Mouse (Mus musculus) adrenal gland, postnatal 36 days (tissue): ENCODE data around the gene Mast1. TPM values are rescaled to one million over a fixed set of nuclear protein-coding genes. Genes with fewer than 3 reads are reported as not detected.

Source experiments
- DNase-seq, 2 experiments: peaks; one replicate each; pipeline ENCODE4 v3.0.0; 2021; ENCODE audit warnings: mixed read lengths in 1 of 2
- total RNA-seq, 2 experiments: library from RNA; stranded (reverse); gene quantifications; 2 replicates each; pipeline ENCODE4 v1.2.3; 2021

The Mast1 gene
- total RNA-seq, 2 experiments from 2014 or later = 1.0 to 1.3 TPM

DNA sequence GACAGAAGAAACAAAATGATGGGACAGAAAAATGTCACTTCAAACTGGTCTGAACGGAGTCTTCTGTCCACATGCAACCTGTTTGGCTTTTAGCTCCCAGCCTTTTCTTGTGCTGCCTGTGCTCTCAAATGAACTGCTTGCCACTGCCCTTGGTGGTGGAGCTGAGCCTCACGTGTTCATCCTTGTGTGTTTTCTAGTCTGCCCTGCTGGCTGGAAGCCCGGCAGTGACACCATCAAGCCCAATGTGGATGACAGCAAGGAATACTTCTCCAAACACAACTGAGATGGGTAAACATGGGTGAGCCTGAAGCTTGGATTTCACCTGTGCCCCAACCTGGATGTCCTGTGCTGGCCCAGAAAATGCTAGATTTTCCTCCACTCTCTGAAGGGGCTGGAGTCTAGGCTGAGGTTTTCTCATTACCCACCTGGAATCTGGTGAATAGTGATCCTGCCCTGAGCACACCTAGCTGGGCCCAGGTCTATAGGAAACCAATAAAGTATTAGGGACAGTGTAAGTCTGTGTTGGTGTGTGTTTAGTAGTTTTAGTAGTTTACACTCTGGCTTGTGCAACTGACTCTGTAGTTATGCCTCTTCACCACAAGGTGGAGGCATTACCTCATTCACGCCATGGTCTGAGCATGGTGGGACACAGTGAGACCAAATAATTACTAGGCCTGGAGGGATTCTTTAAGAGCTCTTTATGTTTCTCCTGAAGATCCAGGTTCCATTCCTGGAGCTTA, 36.8 kb upstream of the Mast1 start:
- DNase-seq = peak; percentile 88 to 91

- DNase-seq = no peak
Observed at GRCm38 (mm10) chr8:84973079-84973478, 35.9 kb upstream of the Mast1 start.

DNA sequence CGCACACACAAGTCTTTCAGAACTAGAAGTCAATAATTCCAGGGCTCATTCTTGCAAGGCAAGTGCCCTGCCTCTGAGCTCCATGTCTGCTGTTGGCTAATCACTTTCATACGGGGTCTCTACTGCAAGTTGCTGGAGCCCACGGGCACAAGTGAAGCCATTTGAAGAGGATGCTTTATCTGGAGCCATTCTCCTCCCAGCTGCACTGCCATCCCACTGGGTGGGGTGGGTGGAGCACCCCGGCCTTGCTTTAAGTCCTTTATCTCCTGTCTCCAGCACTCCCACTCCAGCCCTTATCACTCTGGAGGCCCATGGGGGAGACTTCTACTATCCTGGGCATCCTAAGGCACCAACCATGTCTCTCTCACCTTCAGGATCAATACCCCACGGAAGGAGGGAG, 33.8 kb upstream of the Mast1 start:
- no peak for DNase-seq

- DNase-seq = peak in 1 of 2 experiments; percentile 21
Observed at GRCm38 (mm10) chr8:84970135-84970790, 33.1 kb upstream of the Mast1 start.

DNA sequence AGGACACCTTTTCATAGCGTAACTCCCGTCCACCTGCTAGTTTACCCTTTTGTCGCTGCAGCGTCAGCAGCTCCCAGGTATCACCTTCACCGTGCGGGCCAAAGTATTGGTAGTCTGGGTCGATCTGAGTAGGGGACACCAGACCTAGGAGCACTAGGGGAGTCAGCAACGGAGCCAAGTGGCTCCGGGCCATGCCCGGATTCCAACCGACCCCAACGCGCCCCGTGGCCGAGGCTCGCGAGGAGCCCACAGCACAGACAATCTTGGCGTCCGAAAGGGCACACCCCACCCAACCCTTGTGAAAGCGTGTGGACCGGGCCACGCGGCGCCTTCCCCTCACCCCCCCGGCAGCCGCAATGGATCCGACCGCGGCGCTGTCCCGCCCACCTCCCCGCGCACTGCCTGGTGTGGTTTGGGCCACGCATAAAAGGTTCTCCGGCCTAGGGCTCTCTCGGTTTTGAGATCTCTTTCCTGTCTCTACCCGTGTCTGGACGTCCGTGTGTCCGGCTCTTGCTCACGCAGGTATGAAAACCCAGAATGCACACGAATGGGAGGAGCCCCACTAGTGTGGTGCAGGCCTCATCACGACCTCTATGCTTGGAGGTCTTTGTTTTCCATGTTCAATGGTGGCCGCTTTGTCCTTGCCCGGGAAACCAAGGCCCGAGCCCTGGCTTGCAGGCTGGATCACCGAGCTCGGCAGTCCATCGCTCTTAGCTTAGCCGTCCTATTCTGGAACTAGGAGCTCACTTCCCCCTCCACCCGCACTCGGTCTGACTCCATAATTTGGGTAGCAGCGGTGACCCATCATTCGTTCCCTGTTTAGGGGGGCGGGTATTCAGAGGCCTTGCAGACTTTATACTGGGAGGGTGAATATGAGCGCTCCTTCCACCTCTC, 32.3 kb upstream of the Mast1 start, which contains the start of the genes Gm49661, Prdx2 and Rnaseh2a:
Gm49661 (minus strand) TSS at position 193 of the 894 bp plus-strand sequence.
Prdx2 (plus strand) TSS at position 347 of the 894 bp plus-strand sequence.
Rnaseh2a (minus strand) TSS at position 527 of the 894 bp plus-strand sequence.
- DNase-seq = peak; percentile 84 to 88

GRCm38 (mm10) chr8:84968650-84969049, 31.5 kb upstream of the Mast1 start:
- DNase-seq = no peak

DNA sequence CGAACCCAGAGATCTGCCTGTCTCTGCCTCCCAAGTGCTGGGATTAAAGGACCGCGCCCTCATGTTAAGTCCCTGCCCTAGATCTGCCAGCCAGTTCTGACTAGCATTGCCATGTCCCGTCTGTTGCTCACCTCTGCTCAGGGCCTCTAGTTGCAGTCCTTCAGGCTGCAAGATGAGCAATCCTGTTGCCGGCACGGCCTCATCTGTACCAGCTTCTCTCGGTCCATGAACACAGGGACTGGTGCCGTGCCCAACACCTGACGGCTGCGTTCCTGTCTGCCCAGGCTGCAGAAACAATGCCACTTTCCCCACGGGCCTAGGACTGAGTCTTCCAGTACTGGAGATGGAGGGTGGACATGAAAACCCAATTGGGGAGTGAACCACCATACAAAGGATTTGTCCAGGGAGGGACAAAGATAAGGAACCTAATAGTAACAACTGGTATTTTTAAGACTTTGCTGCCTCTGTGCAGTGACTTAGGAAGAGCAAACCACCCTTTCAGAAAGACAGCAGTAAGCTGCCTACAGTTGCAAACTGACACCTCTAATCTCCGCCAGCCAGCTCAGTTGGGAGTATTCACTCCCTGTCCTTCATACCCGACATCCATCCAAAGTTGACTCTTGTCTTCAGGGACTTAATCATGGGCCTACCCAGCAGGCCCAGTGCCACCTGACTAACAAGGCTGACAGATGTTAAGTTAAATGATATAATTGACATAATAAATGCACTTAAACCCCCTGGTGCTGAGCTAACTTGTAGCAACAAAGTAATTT, 30.6 kb upstream of the Mast1 start:
- DNase-seq = peak; percentile 19 to 37

DNA sequence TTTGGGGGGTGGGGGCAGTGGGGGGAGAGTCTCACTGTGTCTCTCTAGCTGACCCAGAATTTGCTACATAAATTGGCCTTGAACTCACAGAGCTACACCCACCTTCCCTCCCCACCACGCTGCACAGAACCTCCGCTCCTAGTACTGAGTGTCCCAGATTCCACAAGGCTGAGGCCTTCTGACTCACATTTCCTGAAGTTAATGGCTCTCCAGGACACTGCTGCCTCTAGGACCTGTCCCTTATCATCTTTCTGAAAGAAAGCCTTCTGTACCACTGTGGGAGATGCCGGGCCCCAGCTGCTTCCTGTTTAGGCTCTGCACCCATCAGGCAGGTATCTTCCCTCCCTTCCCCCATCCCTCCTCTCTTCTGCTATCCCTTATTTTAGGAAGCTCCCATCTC, 29.4 kb upstream of the Mast1 start:
- DNase-seq = peak; percentile 66

- peak; percentile 95 to 96 for DNase-seq
Observed at GRCm38 (mm10) chr8:84965731-84966291, 28.7 kb upstream of the Mast1 start.

GRCm38 (mm10) chr8:84963952-84964351, 26.8 kb upstream of the Mast1 start:
- DNase-seq = no peak

- peak; percentile 80 to 81 for DNase-seq
Observed at GRCm38 (mm10) chr8:84959811-84960210, 22.7 kb upstream of the Mast1 start.

GRCm38 (mm10) chr8:84956768-84957167, 19.6 kb upstream of the Mast1 start:
- peak; percentile 58 to 76 for DNase-seq

- DNase-seq = peak; percentile 85 to 86
Observed at GRCm38 (mm10) chr8:84952612-84953255, 15.6 kb upstream of the Mast1 start.

GRCm38 (mm10) chr8:84949753-84950152, 12.6 kb upstream of the Mast1 start:
- no peak for DNase-seq

- peak; percentile 58 to 66 for DNase-seq
Observed at GRCm38 (mm10) chr8:84947241-84947545, 10.0 kb upstream of the Mast1 start.

DNA sequence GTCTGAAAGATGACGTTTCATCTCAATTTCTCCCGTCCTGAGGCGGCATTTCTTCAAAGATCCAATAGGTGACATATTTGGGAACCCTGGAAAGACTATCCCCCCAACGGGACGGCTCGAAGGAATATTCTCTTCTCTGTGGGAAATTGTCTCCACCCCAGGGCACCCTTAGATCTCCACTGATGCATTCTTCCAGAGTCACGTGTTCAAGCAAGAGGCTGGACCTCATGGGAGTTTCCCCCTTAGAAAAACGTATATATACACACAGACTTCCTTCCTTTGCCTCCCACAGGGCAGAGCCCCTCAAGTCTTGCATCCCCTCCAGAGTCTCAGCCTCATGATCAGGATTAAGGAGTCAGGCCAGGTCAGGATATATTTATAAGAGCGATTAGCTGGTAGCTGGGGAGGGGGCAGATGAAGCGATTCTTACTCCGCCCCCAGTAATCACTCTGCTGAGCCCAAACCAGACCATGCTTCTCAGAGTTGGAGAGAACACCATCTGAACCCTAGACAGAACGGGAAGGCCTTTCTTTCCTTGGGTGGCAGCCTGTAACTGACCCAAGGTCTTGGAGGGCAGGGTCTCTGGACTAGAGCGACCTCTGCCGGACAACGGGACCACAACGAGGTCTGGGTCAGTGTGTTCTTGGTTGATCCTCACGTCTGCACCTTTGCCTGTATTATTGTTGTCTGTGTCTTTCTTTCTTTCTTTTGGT, 9.5 kb upstream of the Mast1 start, which contains the start of gene Rtbdn:
Rtbdn (plus strand) TSS at position 464 of the 713 bp plus-strand sequence.
- DNase-seq = no peak

GRCm38 (mm10) chr8:84945633-84946527, 8.7 kb upstream of the Mast1 start:
- no peak for DNase-seq

DNA sequence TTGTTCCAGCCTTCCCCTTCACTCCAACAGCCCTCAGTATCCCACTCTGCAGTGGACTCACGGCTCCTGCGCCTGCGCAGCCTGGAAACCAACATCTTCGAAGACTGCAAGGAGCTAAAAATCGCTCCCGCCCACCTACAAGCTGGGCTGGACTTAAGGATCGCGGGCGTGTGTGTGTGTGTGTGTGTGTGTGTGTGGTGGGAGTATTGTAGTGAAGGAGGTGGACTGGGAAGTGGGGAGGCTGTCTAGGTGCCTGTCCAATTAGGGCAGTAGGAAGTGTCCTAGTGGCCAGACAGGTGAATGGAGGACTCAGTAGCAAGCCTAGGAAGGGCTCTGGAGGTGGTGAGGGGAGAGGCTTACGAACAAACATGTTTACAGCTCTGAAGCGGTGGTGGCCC, 8.1 kb upstream of the Mast1 start:
- DNase-seq = no peak
